In genomic region chr19:56086413-56087083, GRCm38 (mm10) we compare ENCODE assay signal across 26 mouse cellular contexts.
DNase-seq lines count a peak whose midpoint lies in the region; ATAC-seq lines count a peak whose summit lies in the region.
"Had no signal": no experiment of that assay in that cellular context is flagged by ENCODE, and none has a peak within 500 bp of the region (broad histone marks: within the 10 kb centered on the region; RNA-seq: fewer than 3 reads in every experiment).

No protein-coding gene starts in this region.

- H3K4me1 ChIP-seq in embryonic facial prominence, embryonic 11.5 days (ENCODE audit: control insufficient read depth, insufficient read depth, low read length) = no peaks in the 10 kb centered on the region
- H3K4me1 ChIP-seq in embryonic facial prominence, embryonic 10.5 days = peaks cover 30% of the 10 kb centered on the region
- H3K4me1 ChIP-seq in limb, embryonic 10.5 days = peaks cover 45% of the 10 kb centered on the region
- peaks cover 34% of the 10 kb centered on the region for H3K4me1 ChIP-seq in limb, embryonic 13.5 days
- H3K4me1 ChIP-seq in forebrain, embryonic 13.5 days = no peaks in the 10 kb centered on the region
- H3K4me1 ChIP-seq: heart, embryonic 12.5 days; heart, embryonic 15.5 days; hindbrain, embryonic 10.5 days; hindbrain, embryonic 13.5 days had no signal

- no peak for ATAC-seq in embryonic facial prominence, embryonic 11.5 days (replicated peaks; ENCODE audit: insufficient number of reproducible peaks, low FRiP score, low TSS enrichment, low read depth)
- ATAC-seq in limb, embryonic 13.5 days (ENCODE audit: low FRiP score, low read depth) = peak; percentile 73; the same call in 1 of the 2 replicates
- no peak for ATAC-seq in forebrain, embryonic 13.5 days
- ATAC-seq: CD4-positive, CD25-positive, alpha-beta regulatory T cell, adult 4 months; forebrain, embryonic 14.5 days; forebrain, postnatal 0 days; hindbrain, embryonic 16.5 days; inflammation-experienced regulatory T-cells, adult 6 months; intestine, embryonic 16.5 days had no signal

- no peaks in the 10 kb centered on the region for H3K36me3 ChIP-seq in embryonic facial prominence, embryonic 11.5 days (replicated peaks; ENCODE audit: control insufficient read depth, insufficient read depth, low read depth, low read length)
- no peaks in the 10 kb centered on the region for H3K36me3 ChIP-seq in embryonic facial prominence, embryonic 10.5 days (replicated peaks)
- peaks cover 7% of the 10 kb centered on the region; the same call in 1 of the 2 replicates for H3K36me3 ChIP-seq in limb, embryonic 10.5 days
- no peaks in the 10 kb centered on the region for H3K36me3 ChIP-seq in limb, embryonic 13.5 days
- H3K36me3 ChIP-seq in forebrain, embryonic 13.5 days (ENCODE audit: poor library complexity, severe bottlenecking) = no peaks in the 10 kb centered on the region
- H3K36me3 ChIP-seq: forebrain, embryonic 10.5 days; heart, embryonic 12.5 days; heart, embryonic 15.5 days; hindbrain, embryonic 10.5 days; hindbrain, embryonic 13.5 days had no signal

- no peak overlapping the region for H3K9ac ChIP-seq in embryonic facial prominence, embryonic 11.5 days (replicated peaks; ENCODE audit: low read length)
- H3K9ac ChIP-seq in limb, embryonic 13.5 days = no peak overlapping the region
- no peak overlapping the region for H3K9ac ChIP-seq in forebrain, embryonic 13.5 days
- H3K9ac ChIP-seq: forebrain, postnatal 0 days; heart, embryonic 12.5 days; heart, embryonic 15.5 days; hindbrain, embryonic 13.5 days had no signal

- no peak overlapping the region for H3K4me2 ChIP-seq in embryonic facial prominence, embryonic 11.5 days (ENCODE audit: low read depth, low read length)
- no peak overlapping the region for H3K4me2 ChIP-seq in limb, embryonic 13.5 days (replicated peaks)
- no peak overlapping the region for H3K4me2 ChIP-seq in forebrain, embryonic 13.5 days
- H3K4me2 ChIP-seq: heart, embryonic 12.5 days; heart, embryonic 15.5 days; hindbrain, embryonic 13.5 days had no signal

- no peak overlapping the region for H3K27ac ChIP-seq in embryonic facial prominence, embryonic 11.5 days (replicated peaks; ENCODE audit: low read depth, low read length)
- H3K27ac ChIP-seq in embryonic facial prominence, embryonic 10.5 days (replicated peaks) = no peak overlapping the region
- peak overlapping the region; percentile 81 for H3K27ac ChIP-seq in limb, embryonic 10.5 days
- no peak overlapping the region for H3K27ac ChIP-seq in limb, embryonic 13.5 days
- H3K27ac ChIP-seq in forebrain, embryonic 13.5 days = no peak overlapping the region
- H3K27ac ChIP-seq: forebrain, embryonic 10.5 days; heart, embryonic 15.5 days; hindbrain, embryonic 10.5 days; hindbrain, embryonic 13.5 days had no signal

- H3K9me3 ChIP-seq in embryonic facial prominence, embryonic 11.5 days (replicated peaks; ENCODE audit: control insufficient read depth, low read length) = no peaks in the 10 kb centered on the region
- peaks cover 20% of the 10 kb centered on the region for H3K9me3 ChIP-seq in embryonic facial prominence, embryonic 10.5 days
- H3K9me3 ChIP-seq in limb, embryonic 10.5 days (replicated peaks) = peaks cover 5% of the 10 kb centered on the region; the same call in 1 of the 2 replicates
- H3K9me3 ChIP-seq in limb, embryonic 13.5 days = peaks cover 16% of the 10 kb centered on the region
- H3K9me3 ChIP-seq in forebrain, embryonic 13.5 days (replicated peaks) = peaks cover 12% of the 10 kb centered on the region

- no peaks in the 10 kb centered on the region; the same call in 1 of the 2 replicates for H3K27me3 ChIP-seq in embryonic facial prominence, embryonic 11.5 days (ENCODE audit: control insufficient read depth, insufficient read depth, low read length)
- H3K27me3 ChIP-seq in embryonic facial prominence, embryonic 10.5 days (replicated peaks; ENCODE audit: low read depth, poor library complexity, severe bottlenecking) = peaks cover 40% of the 10 kb centered on the region
- H3K27me3 ChIP-seq in limb, embryonic 10.5 days (ENCODE audit: low read depth, poor library complexity, severe bottlenecking) = peaks cover 34% of the 10 kb centered on the region
- peaks cover 38% of the 10 kb centered on the region for H3K27me3 ChIP-seq in limb, embryonic 13.5 days
- H3K27me3 ChIP-seq in forebrain, embryonic 13.5 days = 0 out of 2 replicates have a peak, but pooled peaks cover 1% of the 10 kb centered on the region
- H3K27me3 ChIP-seq: heart, embryonic 12.5 days; heart, embryonic 15.5 days; hindbrain, embryonic 13.5 days had no signal

- H3K4me3 ChIP-seq in embryonic facial prominence, embryonic 11.5 days (ENCODE audit: low read depth, low read length) = no peak overlapping the region
- no peak overlapping the region for H3K4me3 ChIP-seq in embryonic facial prominence, embryonic 10.5 days
- no peak overlapping the region for H3K4me3 ChIP-seq in limb, embryonic 10.5 days
- H3K4me3 ChIP-seq in limb, embryonic 13.5 days = no peak overlapping the region
- H3K4me3 ChIP-seq in forebrain, embryonic 13.5 days = no peak overlapping the region
- H3K4me3 ChIP-seq: forebrain, embryonic 10.5 days; heart, embryonic 12.5 days; heart, embryonic 15.5 days; hindbrain, embryonic 10.5 days; hindbrain, embryonic 13.5 days had no signal

- 38% methylated on average over 7 of the region's 7 CpGs for WGBS in embryonic facial prominence, embryonic 11.5 days
- WGBS in embryonic facial prominence, embryonic 10.5 days = 48% methylated on average over 7 of the region's 7 CpGs
- WGBS in limb, embryonic 10.5 days = 27% methylated on average over 7 of the region's 7 CpGs
- 17% methylated on average over 7 of the region's 7 CpGs for WGBS in limb, embryonic 13.5 days
- 92% methylated on average over 7 of the region's 7 CpGs for WGBS in forebrain, embryonic 13.5 days

- peak; percentile 88 for DNase-seq in embryonic facial prominence, embryonic 11.5 days (ENCODE audit: low spot score)
- DNase-seq in embryonic facial prominence, embryonic 10.5 days (ENCODE audit: low spot score) = no peak
- no peak for DNase-seq in limb, embryonic 10.5 days (ENCODE audit: low spot score)
- DNase-seq in adrenal gland, adult 8-10 months = no peak
- DNase-seq: adrenal gland, adult 2 months; adrenal gland, postnatal 25 days; cerebellum, adult 11-12 months; cerebellum, adult 8-10 months; cerebellum, postnatal 10 days; forebrain, postnatal 0 days; gastrocnemius, postnatal 25 days; heart, adult 18-20 months; heart, postnatal 10 days; heart, postnatal 36 days had no signal
